Mouse (Mus musculus): ENCODE results near the gene Atl1.

DNA sequence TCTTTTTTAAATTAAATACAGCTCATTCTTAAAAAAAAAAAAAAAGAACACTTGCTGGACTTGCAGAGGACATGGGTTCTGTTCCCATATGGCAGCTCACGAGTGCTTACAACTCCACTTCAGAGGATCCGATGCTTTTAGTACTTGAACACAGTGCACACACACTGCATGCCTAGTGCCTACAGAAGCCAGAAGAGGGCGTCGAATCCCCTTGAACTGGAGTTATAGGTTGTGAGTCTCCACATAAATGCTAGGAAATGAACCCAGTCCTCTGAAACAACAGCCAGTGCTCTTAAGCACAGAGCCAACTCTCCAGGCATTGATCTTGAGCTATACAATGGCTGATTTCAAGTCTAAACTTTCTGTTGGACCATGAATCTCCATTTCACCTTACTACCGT, 90.5 kb downstream of the Atl1 start:
- TF ChIP-seq CTCF (IDR thresholded peaks at IDR 0.05; ENCODE audit: control insufficient read depth, insufficient read depth, low read length) (no peak), POLR2A (IDR thresholded peaks at IDR 0.05; ENCODE audit: borderline replicate concordance, control insufficient read depth, low read depth, low read length) (no peak)

All from bone marrow, adult 2 months (tissue).